Mouse (Mus musculus): ENCODE measurements at regions not wholly inside any gene's neighbourhood (a gene's known extent, or its start where the extent isn't known, plus 50 kb on each side); places are given as distances from the start of the nearest gene placed in this dataset. TPM values are rescaled to one million over a fixed set of nuclear protein-coding genes. Genes with fewer than 3 reads are reported as not detected.

- H3K9ac ChIP-seq (ENCODE audit: low read depth, low read length): no peak overlapping the region
- WGBS: 86% methylated on average over 3 of the region's 3 CpGs
- no peak for ATAC-seq
- no peaks in the 10 kb centered on the region for H3K9me3 ChIP-seq (ENCODE audit: control insufficient read depth, low read length)
- H3K4me1 ChIP-seq (ENCODE audit: control insufficient read depth, insufficient read depth, low read length): no peaks in the 10 kb centered on the region
- no peaks in the 10 kb centered on the region for H3K27me3 ChIP-seq (replicated peaks; ENCODE audit: control insufficient read depth, insufficient read depth, low read length)
- no peak overlapping the region for H3K27ac ChIP-seq (ENCODE audit: low read length)
- no peak overlapping the region for H3K4me2 ChIP-seq (ENCODE audit: low read depth, low read length)
- H3K4me3 ChIP-seq (ENCODE audit: low read length): no peak overlapping the region
- no peaks in the 10 kb centered on the region for H3K36me3 ChIP-seq (ENCODE audit: control insufficient read depth, insufficient read depth, low read length)
Measured at GRCm38 (mm10) chr16:53945303-53945702, 1352.5 kb downstream of the Zpld1 start.

DNA sequence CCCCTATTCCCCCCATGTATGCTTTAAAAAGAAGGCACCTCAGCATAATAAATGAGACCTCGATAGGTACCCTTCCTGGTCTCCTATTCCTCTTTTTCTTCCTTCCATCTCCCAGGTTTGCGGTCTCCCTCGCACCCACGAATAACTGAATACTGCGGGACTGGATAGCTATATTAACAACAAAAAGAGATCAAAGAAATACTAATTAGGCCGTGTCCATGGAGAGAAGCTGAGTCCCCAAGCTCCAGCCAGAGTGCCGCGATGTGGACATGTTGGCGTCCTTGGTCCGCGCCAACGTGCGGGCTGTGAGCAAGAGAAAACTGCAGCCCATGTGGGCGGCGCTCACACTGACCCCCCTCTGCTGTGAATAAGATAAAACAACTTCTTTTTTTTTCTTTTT lies 1382.0 kb downstream of the Zpld1 start:
- H3K27ac ChIP-seq (ENCODE audit: low read length): no peak overlapping the region
- H3K9me3 ChIP-seq (ENCODE audit: control insufficient read depth, low read length): no peaks in the 10 kb centered on the region
- no peak for ATAC-seq
- no peak overlapping the region for H3K4me3 ChIP-seq (ENCODE audit: low read length)
- no peak overlapping the region for H3K9ac ChIP-seq (ENCODE audit: low read depth, low read length)
- no peaks in the 10 kb centered on the region for H3K4me1 ChIP-seq (ENCODE audit: control insufficient read depth, insufficient read depth, low read length)
- H3K4me2 ChIP-seq (ENCODE audit: low read depth, low read length): no peak overlapping the region
- no peaks in the 10 kb centered on the region for H3K27me3 ChIP-seq (replicated peaks; ENCODE audit: control insufficient read depth, insufficient read depth, low read length)
- H3K36me3 ChIP-seq (ENCODE audit: control insufficient read depth, insufficient read depth, low read length): no peaks in the 10 kb centered on the region
- 91% methylated on average over 15 of the region's 15 CpGs for WGBS

DNA sequence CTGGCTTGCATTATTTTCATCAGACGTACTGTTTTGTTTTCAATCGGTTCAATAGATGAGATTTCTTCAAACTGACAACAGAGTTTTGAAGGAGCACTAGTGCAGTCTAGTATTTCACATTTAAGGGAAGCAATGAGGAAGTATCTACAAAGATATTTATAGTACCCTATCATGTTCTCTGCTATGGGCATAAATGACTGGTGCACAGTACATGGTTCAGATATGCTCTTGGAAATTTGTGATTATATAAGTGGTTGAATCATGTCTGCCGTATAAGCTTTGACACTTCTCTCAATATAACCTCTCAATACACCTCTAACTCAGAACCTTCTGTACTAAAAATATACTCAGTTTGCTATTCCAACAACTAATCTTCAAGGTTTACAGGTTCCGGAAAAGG lies 1390.7 kb downstream of the Zpld1 start:
- no peak overlapping the region for H3K9ac ChIP-seq (ENCODE audit: low read depth, low read length)
- no peaks in the 10 kb centered on the region for H3K4me1 ChIP-seq (ENCODE audit: control insufficient read depth, insufficient read depth, low read length)
- no peaks in the 10 kb centered on the region for H3K36me3 ChIP-seq (ENCODE audit: control insufficient read depth, insufficient read depth, low read length)
- H3K4me2 ChIP-seq (ENCODE audit: low read depth, low read length): no peak overlapping the region
- no peak for ATAC-seq
- WGBS: 88% methylated on average over 4 of the region's 4 CpGs
- H3K27ac ChIP-seq (ENCODE audit: low read length): no peak overlapping the region
- H3K4me3 ChIP-seq (ENCODE audit: low read length): no peak overlapping the region
- H3K27me3 ChIP-seq (replicated peaks; ENCODE audit: control insufficient read depth, insufficient read depth, low read length): no peaks in the 10 kb centered on the region
- H3K9me3 ChIP-seq (ENCODE audit: control insufficient read depth, low read length): no peaks in the 10 kb centered on the region

DNA sequence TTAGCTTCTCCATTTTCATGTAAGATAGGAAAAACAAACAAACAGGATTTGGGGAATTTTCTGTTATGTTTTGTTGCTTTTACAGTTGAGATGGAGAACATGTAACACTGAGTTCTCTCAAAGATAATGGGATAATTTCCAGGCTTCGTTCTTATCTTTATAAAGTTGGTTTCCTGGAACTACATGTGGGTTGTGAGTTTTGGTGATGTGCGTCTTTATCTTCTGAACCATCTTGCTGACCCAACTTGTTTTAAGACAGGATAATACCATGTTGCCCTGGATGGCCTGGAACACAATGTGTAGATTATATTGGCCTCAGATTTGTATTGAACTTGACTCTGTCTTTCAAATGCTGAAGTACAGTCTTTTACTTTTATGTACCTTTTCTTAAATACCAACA lies 1394.0 kb downstream of the Zpld1 start:
- ATAC-seq: no peak
- Histone ChIP-seq H3K4me3 (ENCODE audit: low read length) (no peak overlapping the region), H3K27me3 (replicated peaks; ENCODE audit: control insufficient read depth, insufficient read depth, low read length) (no peaks in the 10 kb centered on the region), H3K9ac (ENCODE audit: low read depth, low read length) (no peak overlapping the region), H3K36me3 (ENCODE audit: control insufficient read depth, insufficient read depth, low read length) (no peaks in the 10 kb centered on the region), H3K4me1 (ENCODE audit: control insufficient read depth, insufficient read depth, low read length) (no peaks in the 10 kb centered on the region), H3K27ac (ENCODE audit: low read length) (no peak overlapping the region), H3K4me2 (ENCODE audit: low read depth, low read length) (no peak overlapping the region), H3K9me3 (ENCODE audit: control insufficient read depth, low read length) (no peaks in the 10 kb centered on the region)
- WGBS: 78% methylated on average over 2 of the region's 2 CpGs

GRCm38 (mm10) chr16:53867342-53867741 lies 1413.5 kb upstream of the Alcam start:
- no peaks in the 10 kb centered on the region for H3K9me3 ChIP-seq (ENCODE audit: control insufficient read depth, low read length)
- no peak overlapping the region for H3K27ac ChIP-seq (ENCODE audit: low read length)
- H3K36me3 ChIP-seq (ENCODE audit: control insufficient read depth, insufficient read depth, low read length): no peaks in the 10 kb centered on the region
- ATAC-seq: no peak
- no peaks in the 10 kb centered on the region for H3K4me1 ChIP-seq (ENCODE audit: control insufficient read depth, insufficient read depth, low read length)
- H3K9ac ChIP-seq (ENCODE audit: low read depth, low read length): no peak overlapping the region
- H3K4me2 ChIP-seq (ENCODE audit: low read depth, low read length): no peak overlapping the region
- no peak overlapping the region for H3K4me3 ChIP-seq (ENCODE audit: low read length)
- WGBS: 70% methylated on average over 3 of the region's 3 CpGs
- H3K27me3 ChIP-seq (replicated peaks; ENCODE audit: control insufficient read depth, insufficient read depth, low read length): no peaks in the 10 kb centered on the region

GRCm38 (mm10) chr16:53840678-53841077 lies 1386.8 kb upstream of the Alcam start:
- Histone ChIP-seq H3K4me2 (ENCODE audit: low read depth, low read length) (no peak overlapping the region), H3K27me3 (replicated peaks; ENCODE audit: control insufficient read depth, insufficient read depth, low read length) (no peaks in the 10 kb centered on the region), H3K27ac (ENCODE audit: low read length) (no peak overlapping the region), H3K4me3 (ENCODE audit: low read length) (no peak overlapping the region), H3K36me3 (ENCODE audit: control insufficient read depth, insufficient read depth, low read length) (no peaks in the 10 kb centered on the region), H3K9me3 (ENCODE audit: control insufficient read depth, low read length) (no peaks in the 10 kb centered on the region), H3K9ac (ENCODE audit: low read depth, low read length) (no peak overlapping the region), H3K4me1 (ENCODE audit: control insufficient read depth, insufficient read depth, low read length) (no peaks in the 10 kb centered on the region)
- ATAC-seq: peak; percentile 93
- WGBS: 62% methylated on average over 2 of the region's 2 CpGs

Small RNAs in the stretch of these regions (microRNA-seq; reads per million reads assigned to microRNA genes)
- not detected for gene Gm25041
